Mouse (Mus musculus): Measurements from ENCODE around the gene Acot4. TPM values are rescaled to one million over a fixed set of nuclear protein-coding genes. Genes with fewer than 3 reads are reported as not detected.

The Acot4 gene
- total and polyA plus RNA-seq, 2 experiments from 2014 or later: 0.55 to 18.2 TPM

Other genes with a start within 250 kb of the Acot4 start
- gene Numb, start 116.4 kb upstream of the Acot4 start, total RNA-seq (2014; rRNA removed; ENCODE audit: low replicate concordance): 22.8 and 42.1 TPM in 2 replicates
- 19.0 and 19.1 TPM in 2 replicates for gene Numb, start 116.4 kb upstream of the Acot4 start, polyA plus RNA-seq (2015; fragmentation: Nextera tagmentation; extraction: Ambion mirVana)
- gene Riox1, start 87.8 kb upstream of the Acot4 start, total RNA-seq (2014; rRNA removed; ENCODE audit: low replicate concordance): 12.4 and 21.9 TPM in 2 replicates
- gene Riox1, start 87.8 kb upstream of the Acot4 start, polyA plus RNA-seq (2015; fragmentation: Nextera tagmentation; extraction: Ambion mirVana): 4.6 and 5.1 TPM in 2 replicates
- not detected in 2 replicates for gene Heatr4, start 53.5 kb upstream of the Acot4 start, total RNA-seq (2014; rRNA removed; ENCODE audit: low replicate concordance)
- 0.04 TPM in 1 of 2 replicates, not detected in the other for gene Heatr4, start 53.5 kb upstream of the Acot4 start, polyA plus RNA-seq (2015; fragmentation: Nextera tagmentation; extraction: Ambion mirVana)
- gene Acot2, start 50.5 kb upstream of the Acot4 start, total RNA-seq (2014; rRNA removed; ENCODE audit: low replicate concordance): 158 and 228 TPM in 2 replicates
- 300 and 309 TPM in 2 replicates for gene Acot2, start 50.5 kb upstream of the Acot4 start, polyA plus RNA-seq (2015; fragmentation: Nextera tagmentation; extraction: Ambion mirVana)
- 71.5 and 122 TPM in 2 replicates for gene Acot1, start 28.9 kb upstream of the Acot4 start, total RNA-seq (2014; rRNA removed; ENCODE audit: low replicate concordance)
- gene Acot1, start 28.9 kb upstream of the Acot4 start, polyA plus RNA-seq (2015; fragmentation: Nextera tagmentation; extraction: Ambion mirVana): 137 and 142 TPM in 2 replicates
- not detected in 2 replicates for gene Gm49366, start 556 bp downstream of the Acot4 start, total RNA-seq (2014; rRNA removed; ENCODE audit: low replicate concordance)
- not detected in 2 replicates for gene Gm49366, start 556 bp downstream of the Acot4 start, polyA plus RNA-seq (2015; fragmentation: Nextera tagmentation; extraction: Ambion mirVana)
- gene Acot3, start 13.8 kb downstream of the Acot4 start, total RNA-seq (2014; rRNA removed; ENCODE audit: low replicate concordance): 0.31 and 0.54 TPM in 2 replicates
- 1.8 and 2.1 TPM in 2 replicates for gene Acot3, start 13.8 kb downstream of the Acot4 start, polyA plus RNA-seq (2015; fragmentation: Nextera tagmentation; extraction: Ambion mirVana)
- not detected in 2 replicates for gene Acot5, start 30.9 kb downstream of the Acot4 start, total RNA-seq (2014; rRNA removed; ENCODE audit: low replicate concordance)
- not detected in 2 replicates for gene Acot5, start 30.9 kb downstream of the Acot4 start, polyA plus RNA-seq (2015; fragmentation: Nextera tagmentation; extraction: Ambion mirVana)
- gene Acot6, start 62.3 kb downstream of the Acot4 start, total RNA-seq (2014; rRNA removed; ENCODE audit: low replicate concordance): 1.8 and 5.8 TPM in 2 replicates
- gene Acot6, start 62.3 kb downstream of the Acot4 start, polyA plus RNA-seq (2015; fragmentation: Nextera tagmentation; extraction: Ambion mirVana): 1.1 and 1.2 TPM in 2 replicates
- gene Dnal1, start 76.0 kb downstream of the Acot4 start, total RNA-seq (2014; rRNA removed; ENCODE audit: low replicate concordance): 2.0 and 2.3 TPM in 2 replicates
- 2.6 and 2.7 TPM in 2 replicates for gene Dnal1, start 76.0 kb downstream of the Acot4 start, polyA plus RNA-seq (2015; fragmentation: Nextera tagmentation; extraction: Ambion mirVana)
- gene Pnma1, start 110.1 kb downstream of the Acot4 start, total RNA-seq (2014; rRNA removed; ENCODE audit: low replicate concordance): 1.5 TPM in 1 of 2 replicates, not detected in the other
- 0.31 and 0.45 TPM in 2 replicates for gene Pnma1, start 110.1 kb downstream of the Acot4 start, polyA plus RNA-seq (2015; fragmentation: Nextera tagmentation; extraction: Ambion mirVana)
- gene Elmsan1, start 180.5 kb downstream of the Acot4 start, total RNA-seq (2014; rRNA removed; ENCODE audit: low replicate concordance): 13.5 and 14.5 TPM in 2 replicates
- gene Elmsan1, start 180.5 kb downstream of the Acot4 start, polyA plus RNA-seq (2015; fragmentation: Nextera tagmentation; extraction: Ambion mirVana): 3.5 and 3.6 TPM in 2 replicates
- 104 and 105 TPM in 2 replicates for gene Ptgr2, start 246.9 kb downstream of the Acot4 start, total RNA-seq (2014; rRNA removed; ENCODE audit: low replicate concordance)
- gene Ptgr2, start 246.9 kb downstream of the Acot4 start, polyA plus RNA-seq (2015; fragmentation: Nextera tagmentation; extraction: Ambion mirVana): 141 and 154 TPM in 2 replicates

Data from heart, postnatal 0 days (tissue).